In genomic region chr5:146792140-146792791, GRCm38 (mm10) we compare ENCODE assay signal across 11 mouse cellular contexts. TPM values are rescaled to one million over a fixed set of nuclear protein-coding genes. Genes with fewer than 3 reads are reported as not detected.
A peak's percentile ranks its signal among the peaks of the same experiment; 100 is the strongest.
DNase-seq lines count a peak whose midpoint lies in the region; ATAC-seq and TF ChIP-seq lines count a peak whose summit lies in the region.
"Had no signal": no experiment of that assay in that cellular context is flagged by ENCODE, and none has a peak within 500 bp of the region (broad histone marks: within the 10 kb centered on the region; RNA-seq: fewer than 3 reads in every experiment).

No protein-coding gene starts in this region.

- no peak for TF ChIP-seq RAD21 in MEL (IDR thresholded peaks at IDR 0.05; ENCODE audit: low read depth, low read length)

- H3K4me1 ChIP-seq in hindbrain, embryonic 15.5 days (replicated peaks), result peaks cover 39% of the 10 kb centered on the region
- no peaks in the 10 kb centered on the region for H3K4me1 ChIP-seq in hindbrain, embryonic 11.5 days (replicated peaks; ENCODE audit: control insufficient read depth, insufficient read depth, low read length)
- peaks cover 4 to 16% of the 10 kb centered on the region in 2 experiments for H3K4me1 ChIP-seq in MEL (ENCODE audit: control insufficient read depth in 1 of 2, insufficient read depth in 2 of 2, low read length in 2 of 2)
- H3K4me1 ChIP-seq in heart, embryonic 13.5 days, result peaks cover 43% of the 10 kb centered on the region
- peaks cover 39% of the 10 kb centered on the region for H3K4me1 ChIP-seq in forebrain, embryonic 10.5 days

- 76% methylated on average over 7 of the region's 7 CpGs for WGBS in hindbrain, embryonic 15.5 days
- WGBS in hindbrain, embryonic 11.5 days, result 81% methylated on average over 7 of the region's 7 CpGs
- WGBS in heart, embryonic 13.5 days, result 70% methylated on average over 7 of the region's 7 CpGs
- WGBS in forebrain, embryonic 10.5 days, result 81% methylated on average over 7 of the region's 7 CpGs

- no peak for DNase-seq in hindbrain, embryonic 11.5 days (ENCODE audit: low spot score)
- peak; percentile 23 for DNase-seq in MEL (ENCODE audit: low read depth, low spot score)
- DNase-seq in lung, postnatal 36 days, result peak; percentile 58
- no peak for DNase-seq in forebrain, embryonic 10.5 days (ENCODE audit: extremely low spot score, low spot score)
- no peak for DNase-seq in ovary, adult 18-20 months (ENCODE audit: low spot score)
- DNase-seq: layer of hippocampus, postnatal 36 days; right cerebral cortex, postnatal 14 days had no signal

- TF ChIP-seq EP300 in MEL (IDR thresholded peaks at IDR 0.05; ENCODE audit: low read depth in 1 of 2, low read length in 2 of 2), result no peak

- no peak overlapping the region for H3K9ac ChIP-seq in hindbrain, embryonic 15.5 days
- no peak overlapping the region for H3K9ac ChIP-seq in hindbrain, embryonic 11.5 days (ENCODE audit: low read depth, low read length)
- H3K9ac ChIP-seq in MEL (ENCODE audit: control insufficient read depth, low read depth, low read length, poor library complexity, severe bottlenecking), result no peak overlapping the region
- peak overlapping the region; percentile 99 for H3K9ac ChIP-seq in heart, embryonic 13.5 days
- H3K9ac ChIP-seq: embryonic facial prominence, embryonic 12.5 days had no signal

- H3K4me2 ChIP-seq in hindbrain, embryonic 15.5 days, result peak overlapping the region; percentile 7; the same call in 1 of the 2 replicates
- H3K4me2 ChIP-seq in hindbrain, embryonic 11.5 days (replicated peaks; ENCODE audit: low read depth, low read length), result no peak overlapping the region
- H3K4me2 ChIP-seq in heart, embryonic 13.5 days, result peak overlapping the region; percentile 85

- no peaks in the 10 kb centered on the region for H3K27me3 ChIP-seq in hindbrain, embryonic 15.5 days
- no peaks in the 10 kb centered on the region for H3K27me3 ChIP-seq in hindbrain, embryonic 11.5 days (ENCODE audit: control insufficient read depth, insufficient read depth, low read length)
- no peaks in the 10 kb centered on the region for H3K27me3 ChIP-seq in MEL (ENCODE audit: control insufficient read depth in 1 of 2, insufficient read depth in 2 of 2, low read length in 2 of 2)
- H3K27me3 ChIP-seq in heart, embryonic 13.5 days (replicated peaks), result no peaks in the 10 kb centered on the region
- no peaks in the 10 kb centered on the region for H3K27me3 ChIP-seq in forebrain, embryonic 10.5 days (ENCODE audit: poor library complexity, severe bottlenecking)
- H3K27me3 ChIP-seq: embryonic facial prominence, embryonic 12.5 days had no signal

- H3K36me3 ChIP-seq in hindbrain, embryonic 15.5 days, result no peaks in the 10 kb centered on the region
- H3K36me3 ChIP-seq in hindbrain, embryonic 11.5 days (ENCODE audit: control insufficient read depth, insufficient read depth, low read length), result no peaks in the 10 kb centered on the region
- H3K36me3 ChIP-seq in MEL (ENCODE audit: control insufficient read depth in 1 of 2, insufficient read depth in 2 of 2, low read length in 2 of 2), result peaks cover 0 to 7% of the 10 kb centered on the region in 2 experiments; a peak in 2 of 4 replicates
- no peaks in the 10 kb centered on the region for H3K36me3 ChIP-seq in heart, embryonic 13.5 days
- no peaks in the 10 kb centered on the region for H3K36me3 ChIP-seq in forebrain, embryonic 10.5 days (replicated peaks)
- H3K36me3 ChIP-seq: embryonic facial prominence, embryonic 12.5 days had no signal

- no peak for TF ChIP-seq POLR2A in MEL (IDR thresholded peaks at IDR 0.05; ENCODE audit: control insufficient read depth in 1 of 2, insufficient read depth in 1 of 2, low read depth in 1 of 2, low read length in 2 of 2, poor library complexity in 1 of 2)

- no peak overlapping the region for H3K27ac ChIP-seq in hindbrain, embryonic 15.5 days (replicated peaks)
- H3K27ac ChIP-seq in hindbrain, embryonic 11.5 days (ENCODE audit: low read depth, low read length), result no peak overlapping the region
- no peak overlapping the region for H3K27ac ChIP-seq in MEL (ENCODE audit: control insufficient read depth, low read depth, low read length)
- H3K27ac ChIP-seq in heart, embryonic 13.5 days (replicated peaks), result no peak overlapping the region
- no peak overlapping the region for H3K27ac ChIP-seq in forebrain, embryonic 10.5 days
- H3K27ac ChIP-seq: embryonic facial prominence, embryonic 12.5 days had no signal

- no peaks in the 10 kb centered on the region for H3K9me3 ChIP-seq in hindbrain, embryonic 15.5 days
- H3K9me3 ChIP-seq in hindbrain, embryonic 11.5 days (ENCODE audit: control insufficient read depth, low read length), result no peaks in the 10 kb centered on the region
- no peaks in the 10 kb centered on the region for H3K9me3 ChIP-seq in MEL (replicated peaks; ENCODE audit: insufficient read depth, low read length)
- H3K9me3 ChIP-seq in heart, embryonic 13.5 days, result no peaks in the 10 kb centered on the region
- H3K9me3 ChIP-seq in forebrain, embryonic 10.5 days, result no peaks in the 10 kb centered on the region
- H3K9me3 ChIP-seq: embryonic facial prominence, embryonic 12.5 days had no signal

- peaks cover 48% of the 10 kb centered on the region for H3K79me2 ChIP-seq in MEL (ENCODE audit: control insufficient read depth, insufficient read depth, low read length, poor library complexity)

- no peak for TF ChIP-seq CTCF in MEL (IDR thresholded peaks at IDR 0.05 in 2 of 3, conservative IDR thresholded peaks at IDR 0.05 in 1 of 3; ENCODE audit: control insufficient read depth in 1 of 3, insufficient read depth in 1 of 3, low read depth in 2 of 3, low read length in 3 of 3, poor library complexity in 1 of 3, severe bottlenecking in 1 of 3)

- H3K4me3 ChIP-seq in hindbrain, embryonic 15.5 days, result no peak overlapping the region
- no peak overlapping the region for H3K4me3 ChIP-seq in hindbrain, embryonic 11.5 days (ENCODE audit: low read depth, low read length)
- H3K4me3 ChIP-seq in MEL (ENCODE audit: control insufficient read depth in 1 of 2, insufficient read depth in 1 of 2, low read depth in 2 of 2, low read length in 2 of 2), result no peak overlapping the region
- H3K4me3 ChIP-seq in heart, embryonic 13.5 days, result 0 out of 2 replicates have a peak overlapping the region, but pooled peaks have one; percentile 8
- H3K4me3 ChIP-seq in forebrain, embryonic 10.5 days, result no peak overlapping the region
- H3K4me3 ChIP-seq: embryonic facial prominence, embryonic 12.5 days had no signal

- ATAC-seq in hindbrain, embryonic 15.5 days (ENCODE audit: low FRiP score, low read depth), result no peak
- ATAC-seq in hindbrain, embryonic 11.5 days (ENCODE audit: low FRiP score), result no peak
- no peak for ATAC-seq in heart, embryonic 13.5 days (ENCODE audit: extremely low read depth, insufficient number of reproducible peaks, low FRiP score, low TSS enrichment)
- ATAC-seq in monocyte, adult 5-6 weeks (replicated peaks; ENCODE audit: insufficient number of reproducible peaks, low FRiP score, low TSS enrichment, poor library complexity, severe bottlenecking), result no peak

TF ChIP-seq in MEL, 35 proteins besides CTCF, POLR2A, EP300 and RAD21:
- TF ChIP-seq BHLHE40 (IDR thresholded peaks at IDR 0.05; ENCODE audit: borderline replicate concordance, low read depth, low read length) (no peak), USF1 (IDR thresholded peaks at IDR 0.05; ENCODE audit: low read depth, low read length) (peak; percentile 77)

RNA-seq across cellular contexts. Expression of gene Usp12, which starts 2.5 kb away (rescaled TPM):
- 16.2 and 17.1 TPM in 2 replicates for polyA plus RNA-seq in hindbrain, embryonic 15.5 days (2015; fragmentation: Nextera tagmentation; extraction: Ambion mirVana)
- polyA plus RNA-seq in hindbrain, embryonic 11.5 days (2014; fragmentation: Nextera tagmentation; extraction: Ambion mirVana), result 11.6 and 12.6 TPM in 2 replicates
- total RNA-seq in MEL (2012; rRNA removed), result 22.0 and 24.5 TPM in 2 replicates
- 10 to 100 TPM in 1 of 2 experiments, not detected in 1; 24.5 TPM for polyA plus RNA-seq in MEL (2012; ENCODE audit: insufficient read depth in 1 of 2, insufficient read length in 2 of 2, low read depth in 1 of 2, low replicate concordance in 2 of 2, missing spikeins in 1 of 2)
- polyA plus RNA-seq in heart, embryonic 13.5 days (2015; fragmentation: Nextera tagmentation; extraction: Ambion mirVana), result 11.0 and 11.1 TPM in 2 replicates
- 79.2 to 105 TPM (median 81.8 TPM) in 3 replicates for total RNA-seq in monocyte, adult 5-6 weeks (2017)
- 13.2 and 14.2 TPM in 2 replicates for polyA plus RNA-seq in forebrain, embryonic 10.5 days (2016; fragmentation: Nextera tagmentation; extraction: Ambion mirVana)

RNA-seq across cellular contexts. Expression of gene Rpl21, which starts 40.4 kb away (rescaled TPM):
- polyA plus RNA-seq in hindbrain, embryonic 15.5 days (2015; fragmentation: Nextera tagmentation; extraction: Ambion mirVana), result 312 and 347 TPM in 2 replicates
- polyA plus RNA-seq in hindbrain, embryonic 11.5 days (2014; fragmentation: Nextera tagmentation; extraction: Ambion mirVana), result 508 and 515 TPM in 2 replicates
- 468 and 508 TPM in 2 replicates for total RNA-seq in MEL (2012; rRNA removed)
- polyA plus RNA-seq in MEL (2012; ENCODE audit: insufficient read depth in 1 of 2, insufficient read length in 2 of 2, low read depth in 1 of 2, low replicate concordance in 2 of 2, missing spikeins in 1 of 2), result 10 to 100 TPM in 1 of 2 experiments, not detected in 1; 70.7 TPM
- 348 and 372 TPM in 2 replicates for polyA plus RNA-seq in heart, embryonic 13.5 days (2015; fragmentation: Nextera tagmentation; extraction: Ambion mirVana)
- total RNA-seq in monocyte, adult 5-6 weeks (2017), result 1,238 to 1,537 TPM (median 1,512 TPM) in 3 replicates
- 529 and 540 TPM in 2 replicates for polyA plus RNA-seq in forebrain, embryonic 10.5 days (2016; fragmentation: Nextera tagmentation; extraction: Ambion mirVana)

RNA-seq across cellular contexts. Expression of gene Rasl11a, which starts 52.6 kb away (rescaled TPM):
- polyA plus RNA-seq in hindbrain, embryonic 15.5 days (2015; fragmentation: Nextera tagmentation; extraction: Ambion mirVana), result 9.3 and 9.9 TPM in 2 replicates
- polyA plus RNA-seq in hindbrain, embryonic 11.5 days (2014; fragmentation: Nextera tagmentation; extraction: Ambion mirVana), result 18.8 and 19.0 TPM in 2 replicates
- total RNA-seq in MEL (2012; rRNA removed), result 1.1 and 1.7 TPM in 2 replicates
- 1 to 10 TPM in 1 of 2 experiments, not detected in 1; 2.3 TPM for polyA plus RNA-seq in MEL (2012; ENCODE audit: insufficient read depth in 1 of 2, insufficient read length in 2 of 2, low read depth in 1 of 2, low replicate concordance in 2 of 2, missing spikeins in 1 of 2)
- 8.1 and 10.7 TPM in 2 replicates for polyA plus RNA-seq in heart, embryonic 13.5 days (2015; fragmentation: Nextera tagmentation; extraction: Ambion mirVana)
- total RNA-seq in monocyte, adult 5-6 weeks (2017), result not detected in 3 replicates
- 37.4 and 39.5 TPM in 2 replicates for polyA plus RNA-seq in forebrain, embryonic 10.5 days (2016; fragmentation: Nextera tagmentation; extraction: Ambion mirVana)

Comparison
In these comparisons a context has a peak if more than half of its experiments do, and no peak if none do; other contexts are left out.
1. DNase-seq: peak in MEL (single experiment) and lung, postnatal 36 days (single experiment); none in hindbrain, embryonic 11.5 days (single experiment), forebrain, embryonic 10.5 days (single experiment) and ovary, adult 18-20 months (single experiment).